Mouse (Mus musculus): ENCODE measurements around the gene Irf1.

Gene Irf1

GRCm38 (mm10) chr11:53758791-53759351 is 10.9 kb upstream of the Irf1 start:
- in situ Hi-C loops (cut with MboI; ENCODE audit: low sequenced_read_pairs) = loop anchor here (10.0 kb wide), 1 partner anchor 96 kb away; the partner anchor contains the start of gene Gm12216

DNA sequence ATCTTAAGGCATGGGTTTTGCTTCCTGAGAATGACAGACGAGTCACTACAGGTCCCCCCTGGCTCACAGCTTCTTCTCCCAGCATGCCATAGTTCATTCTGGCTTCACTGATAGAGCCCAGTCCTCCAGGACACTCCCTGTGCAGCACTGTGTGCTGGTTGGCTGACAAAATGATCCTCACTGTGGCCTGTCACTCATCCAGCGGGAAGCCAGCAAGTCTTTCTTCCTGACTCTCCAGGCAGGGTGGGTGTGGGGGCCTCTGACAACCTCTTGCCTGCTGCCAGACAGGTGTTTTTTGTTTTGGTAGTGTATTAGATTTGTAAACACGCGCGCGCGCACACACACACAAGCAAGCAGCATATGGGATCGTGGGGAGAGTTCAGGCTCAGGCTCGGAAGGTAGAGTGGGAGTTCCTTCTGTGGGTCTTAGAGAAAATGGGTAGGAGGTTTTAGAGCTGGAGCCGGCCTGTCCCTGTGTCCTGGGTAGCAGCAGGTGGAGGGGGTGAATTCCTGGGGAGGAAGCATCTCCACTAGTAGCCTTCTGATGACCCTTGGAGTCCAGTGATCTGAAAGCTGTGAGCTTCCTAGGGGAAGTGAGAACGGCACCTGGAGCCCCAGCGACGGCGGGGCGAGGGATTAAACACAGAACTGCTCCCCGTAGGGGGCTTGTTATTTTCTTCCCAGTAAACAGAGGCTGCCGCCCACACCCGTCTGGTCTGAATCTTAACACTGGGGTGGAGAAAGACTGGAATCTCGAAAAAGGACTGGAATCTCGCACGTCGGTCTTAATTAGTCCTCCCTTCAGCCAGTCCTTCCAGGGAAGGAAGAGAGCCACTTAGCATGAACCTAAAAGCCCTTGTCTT is 10.0 kb upstream of the Irf1 start:
- in situ Hi-C loops (cut with MboI; ENCODE audit: low sequenced_read_pairs) = loop anchor here (10.0 kb wide), 1 partner anchor 95 kb away; the partner anchor contains the start of gene Gm12216

- in situ Hi-C loops (cut with MboI; ENCODE audit: low sequenced_read_pairs) = no loop called here
Observed at GRCm38 (mm10) chr11:53761284-53761683, 8.5 kb upstream of the Irf1 start.

- in situ Hi-C loops (cut with MboI; ENCODE audit: low sequenced_read_pairs) = no loop called here
Observed at GRCm38 (mm10) chr11:53761822-53762221, 8.0 kb upstream of the Irf1 start.

GRCm38 (mm10) chr11:53762426-53762825 is 7.4 kb upstream of the Irf1 start:
- in situ Hi-C loops (cut with MboI; ENCODE audit: low sequenced_read_pairs) = no loop called here

- in situ Hi-C loops (cut with MboI; ENCODE audit: low sequenced_read_pairs) = no loop called here
Observed at GRCm38 (mm10) chr11:53762827-53763495, 6.9 kb upstream of the Irf1 start.

GRCm38 (mm10) chr11:53763496-53764140 is 6.2 kb upstream of the Irf1 start:
- in situ Hi-C loops (cut with MboI; ENCODE audit: low sequenced_read_pairs) = no loop called here

DNA sequence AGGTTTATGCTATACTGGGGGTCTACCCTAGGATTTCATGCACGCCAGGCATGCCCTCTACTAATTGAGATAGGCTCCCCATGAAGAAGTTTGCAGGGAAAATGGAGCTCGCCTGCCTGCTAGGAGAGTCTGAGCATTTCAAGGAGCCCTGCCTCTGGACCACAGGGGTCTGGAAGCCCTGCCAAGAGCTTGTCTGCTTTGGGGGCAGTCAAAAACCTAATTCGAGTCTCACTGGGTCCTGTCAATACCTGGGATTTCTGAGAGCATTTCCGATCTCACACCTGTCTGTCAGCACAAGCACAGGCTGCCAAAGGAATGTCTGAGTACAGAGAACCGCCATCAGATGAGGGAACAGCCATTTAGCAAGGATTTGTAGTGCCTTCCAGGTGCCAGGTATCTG is 5.2 kb upstream of the Irf1 start:
- in situ Hi-C loops (cut with MboI; ENCODE audit: low sequenced_read_pairs) = no loop called here

DNA sequence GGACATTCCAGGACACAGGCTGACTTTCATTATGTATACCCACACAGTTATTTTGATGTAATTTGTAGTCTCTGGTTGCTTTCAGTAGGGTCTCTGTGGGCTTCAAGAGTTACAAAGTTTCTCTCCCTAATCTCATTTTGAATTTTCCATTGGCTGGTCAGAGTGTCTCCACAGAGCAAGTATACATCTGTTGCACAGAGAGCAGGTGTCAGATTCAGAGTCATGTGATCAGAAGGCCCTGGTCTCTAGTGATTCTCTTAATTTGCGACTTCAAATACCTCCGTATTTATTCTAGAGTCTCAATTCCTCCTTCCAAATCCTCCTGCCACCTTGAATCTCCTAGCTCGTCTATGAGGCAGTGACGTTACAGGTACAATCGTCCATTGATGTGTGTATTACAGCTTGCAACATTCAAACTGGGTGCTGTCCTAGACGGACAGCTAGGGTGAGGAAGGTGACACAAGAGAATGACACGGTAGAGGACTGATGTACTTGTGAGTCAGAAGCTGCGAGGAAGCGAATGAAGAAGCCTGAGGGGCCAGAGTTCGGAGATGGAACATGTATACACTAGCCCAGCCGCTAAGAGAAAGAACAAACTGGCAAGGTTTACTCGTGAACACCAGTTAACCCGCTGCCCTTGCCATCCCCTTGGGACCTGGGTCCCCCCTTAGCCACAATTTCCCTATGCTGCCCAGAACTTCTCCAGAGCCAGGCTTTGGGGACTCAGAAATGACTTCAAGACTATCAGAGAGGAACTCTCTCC is 1.2 kb upstream of the Irf1 start:
- in situ Hi-C loops (cut with MboI; ENCODE audit: low sequenced_read_pairs) = no loop called here

- in situ Hi-C loops (cut with MboI; ENCODE audit: low sequenced_read_pairs) = no loop called here
Observed at GRCm38 (mm10) chr11:53769185-53769576, 633 bp upstream of the Irf1 start.

DNA sequence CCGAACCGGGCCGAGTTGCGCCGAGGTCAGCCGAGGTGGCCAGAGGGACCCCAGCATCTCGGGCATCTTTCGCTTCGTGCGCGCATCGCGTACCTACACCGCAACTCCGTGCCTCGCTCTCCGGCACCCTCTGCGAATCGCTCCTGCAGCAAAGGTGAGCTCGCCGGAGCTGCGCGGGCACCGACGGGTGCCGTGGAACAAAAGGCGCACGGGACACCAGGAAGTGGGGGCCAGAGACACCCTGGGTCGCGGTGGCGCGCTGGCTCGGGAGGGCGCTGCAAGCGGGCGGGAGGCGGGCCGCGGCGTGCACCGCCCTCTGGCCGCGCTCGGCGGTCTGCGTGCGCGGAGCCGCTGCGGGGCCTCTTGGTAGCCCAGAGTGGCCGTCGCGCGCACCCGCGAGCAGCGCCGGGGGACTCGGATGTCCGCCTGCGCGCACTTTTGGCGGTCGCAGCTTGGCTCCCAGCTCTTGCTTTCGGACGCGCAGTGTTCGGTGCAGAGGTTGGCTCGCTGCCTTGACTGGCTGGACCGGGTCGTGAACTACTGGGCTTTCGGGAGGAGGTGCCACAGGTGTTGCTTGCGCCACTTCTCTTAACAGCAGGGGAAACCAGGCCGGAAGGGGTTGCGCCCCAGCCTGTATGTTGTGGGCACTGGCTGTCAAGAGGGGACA is 444 bp downstream of the Irf1 start:
- in situ Hi-C loops (cut with MboI; ENCODE audit: low sequenced_read_pairs) = no loop called here

DNA sequence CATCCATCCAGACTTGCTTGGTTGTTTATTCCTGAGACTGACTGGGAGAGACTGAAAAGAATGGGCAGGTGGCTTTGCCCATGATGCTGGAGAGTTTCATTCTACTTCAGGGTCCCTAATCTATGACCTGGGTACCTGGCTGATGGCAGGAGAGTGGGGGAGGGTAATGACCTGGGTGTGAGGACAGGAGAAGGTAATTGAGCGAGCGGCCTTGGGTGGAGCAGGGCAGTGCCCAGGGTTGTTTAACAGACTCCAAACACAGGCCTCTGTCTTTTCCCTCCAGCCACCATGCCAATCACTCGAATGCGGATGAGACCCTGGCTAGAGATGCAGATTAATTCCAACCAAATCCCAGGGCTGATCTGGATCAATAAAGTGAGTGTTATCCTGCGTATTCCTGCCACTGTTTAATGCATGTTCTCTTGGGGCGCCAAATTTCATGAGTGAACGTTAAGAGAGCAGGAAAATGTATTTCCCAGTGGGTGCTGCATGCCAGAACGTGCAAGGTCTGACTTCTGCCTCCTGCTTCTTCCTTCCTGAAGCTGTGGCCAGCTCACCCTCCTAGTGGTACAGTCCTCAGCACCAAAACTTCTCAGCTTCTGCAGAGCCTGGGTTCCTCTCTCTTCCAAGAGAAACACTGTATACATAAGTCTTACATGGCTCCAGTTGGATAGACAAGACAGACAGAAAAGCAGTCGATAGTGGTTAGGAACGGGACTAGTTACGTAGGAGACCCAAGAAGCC is 1.4 kb downstream of the Irf1 start:
- in situ Hi-C loops (cut with MboI; ENCODE audit: low sequenced_read_pairs) = no loop called here

- in situ Hi-C loops (cut with MboI; ENCODE audit: low sequenced_read_pairs) = no loop called here
Observed at GRCm38 (mm10) chr11:53772536-53772935, 2.7 kb downstream of the Irf1 start.

GRCm38 (mm10) chr11:53773087-53773486 is 3.3 kb downstream of the Irf1 start, which contains the start of gene Gm17334:
Gm17334 (minus strand) TSS chr11:53773187.
- in situ Hi-C loops (cut with MboI; ENCODE audit: low sequenced_read_pairs) = no loop called here

DNA sequence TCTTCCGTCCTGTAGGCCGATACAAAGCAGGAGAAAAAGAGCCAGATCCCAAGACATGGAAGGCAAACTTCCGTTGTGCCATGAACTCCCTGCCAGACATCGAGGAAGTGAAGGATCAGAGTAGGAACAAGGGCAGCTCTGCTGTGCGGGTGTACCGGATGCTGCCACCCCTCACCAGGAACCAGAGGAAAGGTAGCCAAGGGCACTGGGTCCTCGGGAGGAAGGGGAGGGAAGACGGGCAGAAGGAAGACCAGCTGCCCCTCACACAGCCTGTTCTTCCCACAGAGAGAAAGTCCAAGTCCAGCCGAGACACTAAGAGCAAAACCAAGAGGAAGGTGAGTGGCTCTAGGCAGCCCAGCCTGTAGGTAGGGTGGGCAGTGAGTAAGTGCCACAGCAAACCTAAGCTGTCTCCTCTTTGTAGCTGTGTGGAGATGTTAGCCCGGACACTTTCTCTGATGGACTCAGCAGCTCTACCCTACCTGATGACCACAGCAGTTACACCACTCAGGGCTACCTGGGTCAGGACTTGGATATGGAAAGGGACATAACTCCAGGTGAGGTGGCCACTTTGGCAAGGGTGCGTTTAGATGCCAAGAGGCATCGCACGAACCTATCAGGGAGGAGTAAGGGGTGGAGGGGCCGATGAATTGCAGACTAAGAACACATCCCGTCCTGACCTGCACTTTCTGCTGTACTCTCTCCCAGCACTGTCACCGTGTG is 4.0 kb downstream of the Irf1 start:
- in situ Hi-C loops (cut with MboI; ENCODE audit: low sequenced_read_pairs) = no loop called here

DNA sequence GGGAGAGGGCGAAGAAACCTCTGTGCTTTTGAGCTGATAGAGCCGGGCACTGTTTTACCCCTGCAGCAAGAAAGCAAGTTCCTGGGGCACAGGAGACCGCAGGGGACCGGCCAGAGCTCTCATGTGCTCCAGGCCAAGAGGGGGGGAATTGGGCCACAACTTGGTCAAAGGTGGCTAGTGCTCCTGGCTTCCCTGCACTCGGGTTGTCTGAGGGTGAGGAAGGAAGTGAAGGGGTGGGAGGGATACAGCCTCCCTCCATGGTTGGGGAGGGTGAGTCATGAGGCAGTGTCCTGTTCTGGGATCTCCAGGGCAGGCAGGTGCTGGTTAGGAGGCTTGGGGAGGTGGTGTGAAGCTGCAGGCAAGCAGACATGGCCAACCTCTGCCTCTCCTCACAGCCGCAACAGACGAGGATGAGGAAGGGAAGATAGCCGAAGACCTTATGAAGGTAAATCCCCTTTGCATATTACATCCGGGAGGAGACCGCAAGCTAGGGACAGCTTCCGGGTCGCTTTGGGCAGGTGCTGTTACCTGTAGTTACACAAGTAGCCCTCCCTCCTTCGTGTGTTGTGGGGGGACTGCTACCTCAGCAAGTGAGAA is 4.9 kb downstream of the Irf1 start:
- in situ Hi-C loops (cut with MboI; ENCODE audit: low sequenced_read_pairs) = no loop called here

- in situ Hi-C loops (cut with MboI; ENCODE audit: low sequenced_read_pairs) = no loop called here
Observed at GRCm38 (mm10) chr11:53777736-53778135, 7.9 kb downstream of the Irf1 start.

- in situ Hi-C loops (cut with MboI; ENCODE audit: low sequenced_read_pairs) = no loop called here
Observed at GRCm38 (mm10) chr11:53778455-53778854, 8.6 kb downstream of the Irf1 start.
